Mouse (Mus musculus): ENCODE measurements around the gene Mitf.

Gene Mitf

GRCm38 (mm10) chr6:97962311-97962710 lies 155.5 kb downstream of the Mitf start:
- no peaks in the 10 kb centered on the region for H3K27me3 ChIP-seq (ENCODE audit: insufficient read depth, low read length)
- peak overlapping the region; percentile 41 for H3K4me3 ChIP-seq (replicated peaks; ENCODE audit: low read length)
- peaks cover 32% of the 10 kb centered on the region for H3K9me3 ChIP-seq (ENCODE audit: low read length)
- TF ChIP-seq NANOG (IDR thresholded peaks at IDR 0.05; ENCODE audit: borderline replicate concordance, low read length) (no peak), CTCF (conservative IDR thresholded peaks at IDR 0.05; ENCODE audit: low read length) (no peak), POU5F1 (IDR thresholded peaks at IDR 0.05; ENCODE audit: borderline replicate concordance, low read length) (no peak)
- peaks cover 35% of the 10 kb centered on the region for H3K36me3 ChIP-seq (ENCODE audit: insufficient read depth, low read length)
- H3K4me1 ChIP-seq (replicated peaks; ENCODE audit: low read depth, low read length): peaks cover 52% of the 10 kb centered on the region

- no peaks in the 10 kb centered on the region for H3K27me3 ChIP-seq (ENCODE audit: insufficient read depth, low read length)
- H3K4me3 ChIP-seq (replicated peaks; ENCODE audit: low read length): no peak overlapping the region
- peaks cover 32% of the 10 kb centered on the region for H3K9me3 ChIP-seq (ENCODE audit: low read length)
- peaks cover 35% of the 10 kb centered on the region for H3K36me3 ChIP-seq (ENCODE audit: insufficient read depth, low read length)
- no peak for TF ChIP-seq NANOG (IDR thresholded peaks at IDR 0.05; ENCODE audit: borderline replicate concordance, low read length)
- TF ChIP-seq CTCF (conservative IDR thresholded peaks at IDR 0.05; ENCODE audit: low read length): no peak
- TF ChIP-seq POU5F1 (IDR thresholded peaks at IDR 0.05; ENCODE audit: borderline replicate concordance, low read length): no peak
- H3K4me1 ChIP-seq (replicated peaks; ENCODE audit: low read depth, low read length): peaks cover 28% of the 10 kb centered on the region
Measured at GRCm38 (mm10) chr6:97964750-97965149, 157.9 kb downstream of the Mitf start.

GRCm38 (mm10) chr6:97981668-97982067 lies 174.8 kb downstream of the Mitf start:
- no peaks in the 10 kb centered on the region for H3K27me3 ChIP-seq (ENCODE audit: insufficient read depth, low read length)
- H3K4me1 ChIP-seq (replicated peaks; ENCODE audit: low read depth, low read length): no peaks in the 10 kb centered on the region
- no peaks in the 10 kb centered on the region for H3K36me3 ChIP-seq (ENCODE audit: insufficient read depth, low read length)
- TF ChIP-seq NANOG (IDR thresholded peaks at IDR 0.05; ENCODE audit: borderline replicate concordance, low read length) (no peak), CTCF (conservative IDR thresholded peaks at IDR 0.05; ENCODE audit: low read length) (no peak), POU5F1 (IDR thresholded peaks at IDR 0.05; ENCODE audit: borderline replicate concordance, low read length) (no peak)
- H3K9me3 ChIP-seq (ENCODE audit: low read length): no peaks in the 10 kb centered on the region
- H3K4me3 ChIP-seq (replicated peaks; ENCODE audit: low read length): no peak overlapping the region

- H3K9me3 ChIP-seq (ENCODE audit: low read length): no peaks in the 10 kb centered on the region
- TF ChIP-seq CTCF (conservative IDR thresholded peaks at IDR 0.05; ENCODE audit: low read length): no peak
- TF ChIP-seq POU5F1 (IDR thresholded peaks at IDR 0.05; ENCODE audit: borderline replicate concordance, low read length): no peak
- no peak for TF ChIP-seq NANOG (IDR thresholded peaks at IDR 0.05; ENCODE audit: borderline replicate concordance, low read length)
- no peaks in the 10 kb centered on the region for H3K27me3 ChIP-seq (ENCODE audit: insufficient read depth, low read length)
- no peaks in the 10 kb centered on the region for H3K36me3 ChIP-seq (ENCODE audit: insufficient read depth, low read length)
- H3K4me3 ChIP-seq (replicated peaks; ENCODE audit: low read length): no peak overlapping the region
- H3K4me1 ChIP-seq (replicated peaks; ENCODE audit: low read depth, low read length): no peaks in the 10 kb centered on the region
Measured at GRCm38 (mm10) chr6:97985658-97986057, 178.8 kb downstream of the Mitf start.

- H3K4me3 ChIP-seq (replicated peaks; ENCODE audit: low read length): no peak overlapping the region
- H3K27me3 ChIP-seq (ENCODE audit: insufficient read depth, low read length): no peaks in the 10 kb centered on the region
- TF ChIP-seq CTCF (conservative IDR thresholded peaks at IDR 0.05; ENCODE audit: low read length) (peak; percentile 21; the same call in 1 of the 2 replicates), NANOG (IDR thresholded peaks at IDR 0.05; ENCODE audit: borderline replicate concordance, low read length) (no peak)
Measured at GRCm38 (mm10) chr6:97986417-97986816, 179.6 kb downstream of the Mitf start.

GRCm38 (mm10) chr6:97993507-97993906 lies 186.7 kb downstream of the Mitf start:
- no peak overlapping the region for H3K4me3 ChIP-seq (replicated peaks; ENCODE audit: low read length)
- TF ChIP-seq CTCF (conservative IDR thresholded peaks at IDR 0.05; ENCODE audit: low read length): no peak
- TF ChIP-seq NANOG (IDR thresholded peaks at IDR 0.05; ENCODE audit: borderline replicate concordance, low read length): no peak
- no peak for TF ChIP-seq POU5F1 (IDR thresholded peaks at IDR 0.05; ENCODE audit: borderline replicate concordance, low read length)
- H3K4me1 ChIP-seq (replicated peaks; ENCODE audit: low read depth, low read length): peaks cover 10% of the 10 kb centered on the region
- peaks cover 22% of the 10 kb centered on the region for H3K36me3 ChIP-seq (ENCODE audit: insufficient read depth, low read length)
- no peaks in the 10 kb centered on the region for H3K9me3 ChIP-seq (ENCODE audit: low read length)
- H3K27me3 ChIP-seq (ENCODE audit: insufficient read depth, low read length): no peaks in the 10 kb centered on the region

More at GRCm38 (mm10) chr6:97986417-97986816, 179.6 kb downstream of the Mitf start:
- no peaks in the 10 kb centered on the region for H3K36me3 ChIP-seq (ENCODE audit: insufficient read depth, low read length)
- no peaks in the 10 kb centered on the region for H3K4me1 ChIP-seq (replicated peaks; ENCODE audit: low read depth, low read length)
- no peaks in the 10 kb centered on the region for H3K9me3 ChIP-seq (ENCODE audit: low read length)

GRCm38 (mm10) chr6:97995606-97996307 lies 188.9 kb downstream of the Mitf start:
- TF ChIP-seq CTCF (conservative IDR thresholded peaks at IDR 0.05; ENCODE audit: low read length) (no peak), NANOG (IDR thresholded peaks at IDR 0.05; ENCODE audit: borderline replicate concordance, low read length) (no peak), POU5F1 (IDR thresholded peaks at IDR 0.05; ENCODE audit: borderline replicate concordance, low read length) (no peak)

GRCm38 (mm10) chr6:98001551-98001950 lies 194.7 kb downstream of the Mitf start:
- Histone ChIP-seq H3K4me1 (replicated peaks; ENCODE audit: low read depth, low read length) (peaks cover 19% of the 10 kb centered on the region), H3K36me3 (ENCODE audit: insufficient read depth, low read length) (peaks cover 5% of the 10 kb centered on the region; the same call in 1 of the 2 replicates), H3K4me3 (replicated peaks; ENCODE audit: low read length) (no peak overlapping the region), H3K27me3 (ENCODE audit: insufficient read depth, low read length) (no peaks in the 10 kb centered on the region), H3K9me3 (ENCODE audit: low read length) (no peaks in the 10 kb centered on the region)
- TF ChIP-seq NANOG (IDR thresholded peaks at IDR 0.05; ENCODE audit: borderline replicate concordance, low read length) (no peak), CTCF (conservative IDR thresholded peaks at IDR 0.05; ENCODE audit: low read length) (no peak), POU5F1 (IDR thresholded peaks at IDR 0.05; ENCODE audit: borderline replicate concordance, low read length) (no peak)

More at GRCm38 (mm10) chr6:97995606-97996307, 188.9 kb downstream of the Mitf start:
- Histone ChIP-seq H3K4me3 (replicated peaks; ENCODE audit: low read length) (no peak overlapping the region), H3K27me3 (ENCODE audit: insufficient read depth, low read length) (no peaks in the 10 kb centered on the region), H3K9me3 (ENCODE audit: low read length) (no peaks in the 10 kb centered on the region), H3K36me3 (ENCODE audit: insufficient read depth, low read length) (peaks cover 27% of the 10 kb centered on the region), H3K4me1 (replicated peaks; ENCODE audit: low read depth, low read length) (peaks cover 17% of the 10 kb centered on the region)

All from E14TG2a.4 (cell line).